Mouse (Mus musculus): ENCODE measurements at regions not wholly inside any gene's neighbourhood (a gene's known extent, or its start where the extent isn't known, plus 50 kb on each side); places are given as distances from the start of the nearest gene placed in this dataset.

- Histone ChIP-seq H3K36me3 (ENCODE audit: control insufficient read depth, insufficient read depth, low read length) (no peaks in the 10 kb centered on the region), H3K4me3 (ENCODE audit: low read depth, low read length) (no peak overlapping the region), H3K27ac (replicated peaks; ENCODE audit: low read depth, low read length) (no peak overlapping the region), H3K9me3 (ENCODE audit: control insufficient read depth, low read length) (no peaks in the 10 kb centered on the region), H3K4me2 (ENCODE audit: low read depth, severe bottlenecking) (no peak overlapping the region), H3K27me3 (ENCODE audit: control insufficient read depth, insufficient read depth, low read length) (no peaks in the 10 kb centered on the region), H3K4me1 (ENCODE audit: control insufficient read depth, insufficient read depth, low read length) (no peaks in the 10 kb centered on the region), H3K9ac (ENCODE audit: low read length) (no peak overlapping the region)
- DNase-seq (ENCODE audit: low spot score) (no peak), ATAC-seq (ENCODE audit: insufficient number of reproducible peaks, low FRiP score, low TSS enrichment, low read depth) (no peak)
- 85% methylated on average over 6 of the region's 6 CpGs for WGBS
These were observed 74.6 kb downstream of the Tmem121 start for GRCm38 (mm10) chr12:113260304-113260703.

GRCm38 (mm10) chr12:113275934-113276333 is 90.2 kb downstream of the Tmem121 start:
- H3K27me3 ChIP-seq (ENCODE audit: control insufficient read depth, insufficient read depth, low read length): no peaks in the 10 kb centered on the region
- no peak overlapping the region for H3K9ac ChIP-seq (ENCODE audit: low read length)
- H3K27ac ChIP-seq (replicated peaks; ENCODE audit: low read depth, low read length): no peak overlapping the region
- H3K36me3 ChIP-seq (ENCODE audit: control insufficient read depth, insufficient read depth, low read length): no peaks in the 10 kb centered on the region
- H3K9me3 ChIP-seq (ENCODE audit: control insufficient read depth, low read length): no peaks in the 10 kb centered on the region
- no peak for DNase-seq (ENCODE audit: low spot score)
- H3K4me1 ChIP-seq (ENCODE audit: control insufficient read depth, insufficient read depth, low read length): no peaks in the 10 kb centered on the region
- ATAC-seq (ENCODE audit: insufficient number of reproducible peaks, low FRiP score, low TSS enrichment, low read depth): peak; percentile 36; the same call in 1 of the 2 replicates
- no peak overlapping the region for H3K4me3 ChIP-seq (ENCODE audit: low read depth, low read length)
- 87% methylated on average over 2 of the region's 2 CpGs for WGBS
- H3K4me2 ChIP-seq (ENCODE audit: low read depth, severe bottlenecking): no peak overlapping the region

GRCm38 (mm10) chr12:113276355-113276942 is 90.7 kb downstream of the Tmem121 start:
- peak; percentile 44; the same call in 1 of the 2 replicates for ATAC-seq (ENCODE audit: insufficient number of reproducible peaks, low FRiP score, low TSS enrichment, low read depth)
- 76% methylated on average over 1 of the region's 1 CpGs for WGBS

GRCm38 (mm10) chr12:113277741-113278140 is 92.0 kb downstream of the Tmem121 start:
- Histone ChIP-seq H3K4me1 (ENCODE audit: control insufficient read depth, insufficient read depth, low read length) (no peaks in the 10 kb centered on the region), H3K9me3 (ENCODE audit: control insufficient read depth, low read length) (no peaks in the 10 kb centered on the region), H3K27me3 (ENCODE audit: control insufficient read depth, insufficient read depth, low read length) (no peaks in the 10 kb centered on the region), H3K27ac (replicated peaks; ENCODE audit: low read depth, low read length) (no peak overlapping the region), H3K4me3 (ENCODE audit: low read depth, low read length) (no peak overlapping the region), H3K9ac (ENCODE audit: low read length) (no peak overlapping the region), H3K4me2 (ENCODE audit: low read depth, severe bottlenecking) (no peak overlapping the region), H3K36me3 (ENCODE audit: control insufficient read depth, insufficient read depth, low read length) (no peaks in the 10 kb centered on the region)
- DNase-seq (ENCODE audit: low spot score): no peak
- 87% methylated on average over 5 of the region's 5 CpGs for WGBS
- no peak for ATAC-seq (ENCODE audit: insufficient number of reproducible peaks, low FRiP score, low TSS enrichment, low read depth)

More at GRCm38 (mm10) chr12:113276355-113276942, 90.7 kb downstream of the Tmem121 start:
- no peaks in the 10 kb centered on the region for H3K36me3 ChIP-seq (ENCODE audit: control insufficient read depth, insufficient read depth, low read length)
- no peaks in the 10 kb centered on the region for H3K9me3 ChIP-seq (ENCODE audit: control insufficient read depth, low read length)
- H3K4me2 ChIP-seq (ENCODE audit: low read depth, severe bottlenecking): no peak overlapping the region
- no peaks in the 10 kb centered on the region for H3K27me3 ChIP-seq (ENCODE audit: control insufficient read depth, insufficient read depth, low read length)
- H3K9ac ChIP-seq (ENCODE audit: low read length): no peak overlapping the region
- no peak overlapping the region for H3K4me3 ChIP-seq (ENCODE audit: low read depth, low read length)
- no peak overlapping the region for H3K27ac ChIP-seq (replicated peaks; ENCODE audit: low read depth, low read length)
- H3K4me1 ChIP-seq (ENCODE audit: control insufficient read depth, insufficient read depth, low read length): no peaks in the 10 kb centered on the region
- DNase-seq (ENCODE audit: low spot score): no peak

- Histone ChIP-seq H3K4me3 (ENCODE audit: low read depth, low read length) (no peak overlapping the region), H3K4me2 (ENCODE audit: low read depth, severe bottlenecking) (no peak overlapping the region), H3K27me3 (ENCODE audit: control insufficient read depth, insufficient read depth, low read length) (no peaks in the 10 kb centered on the region), H3K9ac (ENCODE audit: low read length) (no peak overlapping the region), H3K27ac (replicated peaks; ENCODE audit: low read depth, low read length) (no peak overlapping the region), H3K9me3 (ENCODE audit: control insufficient read depth, low read length) (no peaks in the 10 kb centered on the region), H3K36me3 (ENCODE audit: control insufficient read depth, insufficient read depth, low read length) (no peaks in the 10 kb centered on the region), H3K4me1 (ENCODE audit: control insufficient read depth, insufficient read depth, low read length) (no peaks in the 10 kb centered on the region)
- no peak for DNase-seq (ENCODE audit: low spot score)
- ATAC-seq (ENCODE audit: insufficient number of reproducible peaks, low FRiP score, low TSS enrichment, low read depth): no peak
- 19% methylated on average over 1 of the region's 1 CpGs for WGBS
These were observed 106.5 kb downstream of the Tmem121 start for GRCm38 (mm10) chr12:113292029-113292809.

GRCm38 (mm10) chr12:113295924-113296323 is 110.2 kb downstream of the Tmem121 start:
- H3K4me2 ChIP-seq (ENCODE audit: low read depth, severe bottlenecking): no peak overlapping the region
- WGBS: 50% methylated on average over 2 of the region's 2 CpGs
- ATAC-seq (ENCODE audit: insufficient number of reproducible peaks, low FRiP score, low TSS enrichment, low read depth): no peak

GRCm38 (mm10) chr12:113305973-113306372 is 120.2 kb downstream of the Tmem121 start:
- no peaks in the 10 kb centered on the region for H3K4me1 ChIP-seq (ENCODE audit: control insufficient read depth, insufficient read depth, low read length)
- no peak overlapping the region for H3K9ac ChIP-seq (ENCODE audit: low read length)
- 70% methylated on average over 1 of the region's 1 CpGs for WGBS
- no peaks in the 10 kb centered on the region for H3K36me3 ChIP-seq (ENCODE audit: control insufficient read depth, insufficient read depth, low read length)
- H3K4me3 ChIP-seq (ENCODE audit: low read depth, low read length): no peak overlapping the region
- H3K27me3 ChIP-seq (ENCODE audit: control insufficient read depth, insufficient read depth, low read length): no peaks in the 10 kb centered on the region
- ATAC-seq (ENCODE audit: insufficient number of reproducible peaks, low FRiP score, low TSS enrichment, low read depth): no peak
- H3K27ac ChIP-seq (replicated peaks; ENCODE audit: low read depth, low read length): no peak overlapping the region
- DNase-seq (ENCODE audit: low spot score): no peak
- H3K4me2 ChIP-seq (ENCODE audit: low read depth, severe bottlenecking): no peak overlapping the region
- no peaks in the 10 kb centered on the region for H3K9me3 ChIP-seq (ENCODE audit: control insufficient read depth, low read length)

More at GRCm38 (mm10) chr12:113295924-113296323, 110.2 kb downstream of the Tmem121 start:
- DNase-seq (ENCODE audit: low spot score): no peak
- Histone ChIP-seq H3K27ac (replicated peaks; ENCODE audit: low read depth, low read length) (no peak overlapping the region), H3K9ac (ENCODE audit: low read length) (no peak overlapping the region), H3K36me3 (ENCODE audit: control insufficient read depth, insufficient read depth, low read length) (no peaks in the 10 kb centered on the region), H3K4me1 (ENCODE audit: control insufficient read depth, insufficient read depth, low read length) (no peaks in the 10 kb centered on the region), H3K9me3 (ENCODE audit: control insufficient read depth, low read length) (no peaks in the 10 kb centered on the region), H3K4me3 (ENCODE audit: low read depth, low read length) (no peak overlapping the region), H3K27me3 (ENCODE audit: control insufficient read depth, insufficient read depth, low read length) (no peaks in the 10 kb centered on the region)

GRCm38 (mm10) chr12:113313319-113313718 is 127.6 kb downstream of the Tmem121 start:
- Histone ChIP-seq H3K9me3 (ENCODE audit: control insufficient read depth, low read length) (no peaks in the 10 kb centered on the region), H3K9ac (ENCODE audit: low read length) (no peak overlapping the region), H3K36me3 (ENCODE audit: control insufficient read depth, insufficient read depth, low read length) (no peaks in the 10 kb centered on the region), H3K4me1 (ENCODE audit: control insufficient read depth, insufficient read depth, low read length) (no peaks in the 10 kb centered on the region), H3K27me3 (ENCODE audit: control insufficient read depth, insufficient read depth, low read length) (no peaks in the 10 kb centered on the region), H3K27ac (replicated peaks; ENCODE audit: low read depth, low read length) (no peak overlapping the region), H3K4me2 (ENCODE audit: low read depth, severe bottlenecking) (no peak overlapping the region), H3K4me3 (ENCODE audit: low read depth, low read length) (no peak overlapping the region)
- DNase-seq (ENCODE audit: low spot score): no peak
- 57% methylated on average over 3 of the region's 3 CpGs for WGBS
- ATAC-seq (ENCODE audit: insufficient number of reproducible peaks, low FRiP score, low TSS enrichment, low read depth): no peak
